Mouse (Mus musculus): ENCODE measurements around the gene Fxyd7.

Gene Fxyd7

DNA sequence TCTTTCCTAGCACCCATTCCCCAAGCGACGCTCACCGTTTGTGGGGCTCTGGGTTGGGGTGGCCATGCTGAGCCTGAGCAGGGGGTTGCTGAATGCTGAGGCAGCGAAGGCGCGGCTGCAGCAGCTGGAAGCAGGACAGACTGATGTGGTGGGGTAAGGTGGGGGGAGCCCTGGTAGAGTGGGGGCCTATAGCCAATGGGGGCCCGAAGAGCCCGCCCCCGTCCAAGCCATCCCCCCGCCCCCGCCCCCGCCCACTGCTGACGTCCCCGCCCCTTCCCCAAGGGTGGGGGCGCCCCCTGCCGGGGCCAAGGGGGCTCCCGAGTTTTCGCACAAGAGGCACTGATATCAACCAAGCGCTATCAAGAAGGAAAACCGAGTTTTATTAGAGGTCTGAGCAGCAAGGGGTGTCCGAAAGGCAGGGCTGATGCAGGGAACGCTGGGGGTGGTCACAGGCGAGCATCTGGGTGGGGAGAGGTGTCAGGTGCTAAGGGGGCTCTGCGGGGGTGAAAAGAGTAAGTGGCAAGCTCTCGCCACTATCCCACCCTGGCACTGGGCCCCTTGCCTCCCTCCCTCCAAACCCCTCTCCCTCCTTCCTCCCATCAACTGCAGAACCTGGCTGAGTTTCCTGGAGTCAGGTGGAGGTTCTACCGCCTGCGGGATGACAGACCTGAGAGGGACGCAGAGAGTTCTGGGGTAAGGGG lies at the start of gene Fxyd7:
TSS of gene Fxyd7 (minus strand) at position 147 of the 701 bp plus-strand sequence.
- no peak for DNase-seq

DNA sequence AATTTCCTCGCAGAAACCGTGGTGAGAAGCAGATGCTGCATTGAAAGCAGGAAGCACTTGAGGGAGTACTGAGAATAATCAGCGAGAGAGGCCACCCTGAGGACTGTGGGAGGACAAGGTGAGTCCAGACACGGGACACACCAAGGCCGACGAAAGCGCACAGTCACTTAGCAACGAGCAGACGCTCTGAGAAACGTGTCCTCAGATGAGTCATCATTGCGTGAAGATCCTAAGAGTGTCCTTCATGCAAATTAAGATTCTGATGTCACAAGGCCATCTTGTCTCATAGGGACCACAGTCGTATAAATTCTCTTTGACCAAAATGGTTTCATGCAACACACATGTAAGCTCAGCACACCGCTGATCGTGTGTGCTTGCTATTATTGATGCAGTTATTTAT lies 49.5 kb upstream of the Fxyd7 start:
- DNase-seq, result no peak

DNA sequence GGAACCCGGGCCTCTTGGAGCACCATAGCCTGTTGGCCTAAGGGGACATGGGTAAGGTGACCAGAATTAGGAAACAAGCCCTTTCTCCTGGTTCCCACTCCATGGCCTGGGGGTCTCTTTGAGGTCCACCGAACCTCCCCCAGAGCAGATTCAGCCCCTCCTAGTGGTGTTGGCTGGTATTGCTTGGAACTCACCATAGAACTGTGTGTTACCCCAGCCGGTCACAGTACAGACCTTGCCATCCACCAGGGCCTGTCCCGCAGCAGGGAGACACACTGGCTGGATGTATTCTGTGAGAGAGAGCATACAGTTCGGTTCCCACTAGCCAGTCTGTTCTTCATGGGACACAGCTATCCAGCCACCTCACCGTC lies 48.3 kb upstream of the Fxyd7 start:
- DNase-seq, result no peak

DNA sequence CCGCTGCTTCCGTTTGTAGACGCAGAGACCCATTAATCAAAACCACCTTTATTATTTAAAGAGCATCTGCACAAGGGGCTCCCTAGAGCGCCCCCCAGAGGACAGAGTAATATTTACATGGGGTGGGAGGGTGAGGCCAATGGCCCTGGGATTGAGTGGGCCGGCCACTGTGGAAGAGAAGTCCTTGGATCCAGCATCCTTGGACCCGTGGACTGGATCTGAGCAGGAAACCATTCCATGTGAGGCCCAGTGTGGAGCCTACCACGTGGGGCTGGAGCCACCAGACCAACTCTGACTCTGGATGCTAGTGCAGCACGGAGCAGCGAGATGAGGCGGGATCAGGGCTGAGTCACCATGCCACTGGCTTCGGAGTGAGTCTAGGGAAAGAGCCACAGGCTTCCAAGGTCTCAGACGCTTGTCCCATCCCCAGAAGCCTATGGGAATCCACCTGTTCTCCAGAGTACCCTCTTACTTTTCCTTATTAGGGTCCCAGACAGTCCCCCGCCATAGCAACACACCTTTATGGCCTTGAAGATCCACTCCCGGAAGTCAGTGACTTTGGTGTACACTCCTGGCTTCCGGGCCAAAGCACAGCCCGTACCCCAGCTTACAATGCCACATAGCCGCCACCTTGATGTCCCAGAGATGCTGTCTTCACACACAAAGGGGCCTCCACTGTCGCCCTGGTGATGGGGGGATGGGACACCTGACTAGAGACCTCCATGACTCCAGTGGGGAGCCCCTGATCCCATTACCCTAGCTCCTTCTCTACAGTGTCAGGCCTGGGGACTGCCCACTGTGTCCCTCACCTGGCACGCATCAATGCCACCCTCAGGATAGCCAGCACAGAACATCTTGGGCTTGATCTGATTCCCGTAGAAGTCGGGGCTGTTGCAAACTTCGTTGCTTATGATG lies 47.7 kb upstream of the Fxyd7 start:
- no peak for DNase-seq

DNA sequence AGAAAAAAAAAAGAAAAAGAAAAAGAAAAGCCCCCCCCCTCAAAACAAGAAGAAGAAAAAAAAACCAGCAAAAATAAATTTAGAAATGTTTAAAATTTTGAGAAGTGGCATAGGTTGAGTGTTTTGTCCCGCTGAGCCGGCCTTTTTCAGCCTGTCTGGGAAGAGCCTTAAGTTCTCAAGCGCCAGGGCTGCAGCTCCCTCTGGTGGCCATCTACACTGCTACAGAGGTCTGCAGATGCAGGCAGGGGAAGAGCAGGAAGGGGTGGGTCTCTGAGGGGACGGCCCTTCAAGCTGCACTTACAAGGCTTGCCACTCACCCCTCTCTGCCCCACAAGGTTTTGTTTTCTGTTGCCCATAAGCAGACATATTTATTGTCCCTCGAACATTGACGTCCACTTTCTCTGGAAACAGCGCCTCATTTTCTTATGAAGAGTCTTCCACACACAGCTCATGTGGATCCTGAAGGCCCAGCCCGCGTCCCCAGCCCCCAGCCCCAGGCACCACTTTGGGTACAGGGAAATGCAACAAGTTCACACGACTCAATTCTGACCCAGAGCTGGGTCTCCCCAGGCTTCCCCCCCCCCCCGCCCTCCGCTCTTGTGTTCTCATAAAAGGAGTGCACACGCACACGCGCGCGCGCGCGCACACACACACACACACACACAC lies 46.4 kb upstream of the Fxyd7 start:
- peak; percentile 94 for DNase-seq

DNA sequence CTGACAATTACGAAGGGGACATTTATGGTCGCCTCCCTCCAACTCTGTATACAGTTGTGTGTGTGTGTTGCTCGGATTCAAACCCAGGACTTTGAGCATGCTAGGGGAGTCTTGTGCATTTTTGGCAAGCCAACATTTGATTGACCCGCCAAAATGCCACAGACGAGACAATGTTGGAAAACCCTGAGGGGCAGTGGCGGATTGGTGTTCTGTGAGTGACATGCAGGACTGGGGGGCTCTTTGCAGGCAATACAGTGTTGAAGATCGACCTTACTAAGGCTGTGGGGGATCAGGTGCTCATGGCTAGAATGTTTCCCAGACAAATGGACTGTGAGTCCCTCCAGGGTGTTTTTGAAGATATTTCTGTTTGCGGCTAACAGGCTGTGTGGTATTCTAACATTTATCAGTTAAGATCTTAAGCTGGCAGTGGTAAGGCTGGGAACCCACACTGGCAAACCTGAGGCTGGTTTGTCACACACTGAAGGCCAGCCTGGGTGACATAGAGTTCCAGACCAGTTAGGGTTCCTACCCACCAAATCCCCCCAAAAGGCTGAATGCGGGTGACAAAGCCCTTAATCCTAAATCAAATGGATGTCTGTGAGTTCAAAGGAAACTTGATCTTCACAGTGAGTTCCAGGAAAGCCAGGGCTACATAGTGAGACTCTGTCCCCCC lies 45.8 kb upstream of the Fxyd7 start:
- no peak for DNase-seq

DNA sequence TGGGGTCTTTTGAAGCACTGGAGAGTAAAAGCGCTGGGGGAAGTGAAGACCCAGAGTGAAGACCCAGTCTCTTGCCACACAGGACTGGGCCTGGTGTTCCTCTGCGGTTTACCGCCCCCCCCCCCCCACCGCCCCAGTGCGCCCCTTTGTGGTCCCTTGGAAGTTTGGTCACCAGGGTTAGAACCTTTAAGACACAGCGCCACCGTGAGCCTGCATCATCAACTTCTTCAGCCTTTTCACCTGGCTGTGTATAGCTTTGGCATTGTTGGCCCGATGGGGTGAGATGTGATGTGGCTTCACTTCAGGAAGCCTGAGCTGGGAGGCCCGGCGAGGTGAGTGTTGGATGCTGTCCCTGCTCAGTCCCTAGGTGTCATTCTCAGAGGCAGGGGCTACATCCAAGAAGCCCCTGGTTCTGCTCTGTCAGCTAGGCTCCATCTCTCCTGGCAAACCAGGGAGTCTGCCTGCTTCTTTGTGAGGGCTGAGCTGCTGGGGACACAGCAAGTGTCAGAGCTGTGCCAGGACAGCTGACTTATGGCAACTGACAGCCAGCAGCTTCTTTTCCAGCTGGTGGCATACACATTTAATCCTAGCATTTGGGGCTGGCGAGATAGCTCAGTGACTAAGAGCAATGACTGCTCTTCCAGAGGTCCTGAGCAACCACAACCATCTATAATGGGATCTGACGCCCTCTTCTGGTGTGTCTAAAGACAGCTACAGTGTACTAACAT lies 43.7 kb upstream of the Fxyd7 start:
- no peak for DNase-seq

DNA sequence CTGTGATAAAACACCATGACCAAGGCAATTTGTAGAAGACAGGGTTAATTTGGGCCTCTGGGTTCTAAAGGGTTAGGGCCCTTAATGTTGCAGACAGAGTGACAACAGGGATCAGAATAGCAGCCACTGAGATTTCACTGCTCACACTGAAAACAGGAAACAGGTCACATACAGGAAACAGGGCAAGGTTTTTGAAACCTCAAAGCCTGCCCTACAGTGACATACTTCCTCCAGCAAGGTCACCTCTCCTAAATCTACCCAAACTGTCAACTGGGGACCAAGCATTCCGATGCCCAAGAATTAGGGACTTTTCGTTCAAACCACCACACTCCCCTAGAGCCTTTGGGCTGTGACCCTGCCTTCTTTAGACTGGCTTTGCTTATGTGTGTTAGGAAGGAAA lies 38.5 kb upstream of the Fxyd7 start:
- DNase-seq, result no peak

DNA sequence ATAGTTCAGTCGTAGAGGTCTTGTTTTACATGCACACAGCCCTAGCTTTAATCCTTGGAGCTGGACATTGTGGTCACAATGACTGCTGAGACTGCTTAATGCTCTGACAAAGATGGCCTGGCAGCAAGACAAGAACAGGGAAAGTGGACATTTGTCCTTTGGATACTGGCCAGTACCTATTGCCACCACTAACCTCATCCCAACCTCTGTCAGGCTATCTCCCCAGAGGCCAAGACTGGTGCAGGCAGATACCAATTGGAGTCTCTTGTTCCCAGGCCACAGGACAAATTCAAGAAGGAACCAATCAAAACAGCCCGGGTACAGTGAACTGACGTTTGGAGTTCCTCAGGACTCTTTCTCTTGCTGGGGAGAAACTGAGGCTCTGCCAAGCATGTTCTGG lies 36.9 kb upstream of the Fxyd7 start:
- DNase-seq, result no peak

DNA sequence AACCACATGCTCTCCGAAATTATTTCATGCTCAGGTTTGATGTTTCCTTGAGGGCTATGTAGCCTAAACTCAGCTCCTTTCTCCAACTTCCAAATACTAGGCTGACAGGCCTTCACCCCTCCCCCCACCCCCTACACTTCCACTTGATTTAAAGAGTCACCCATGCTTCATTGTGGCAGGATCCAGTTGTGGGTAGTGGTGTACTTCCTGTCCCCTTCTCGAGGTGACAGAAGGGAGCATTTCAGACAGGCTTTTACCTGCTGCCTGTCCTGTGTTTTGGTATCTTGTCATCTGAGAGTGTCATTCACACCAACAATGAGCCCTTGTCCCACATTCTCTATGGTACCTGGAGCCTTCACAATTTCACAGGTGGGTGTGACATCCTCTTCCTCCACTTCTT lies 36.0 kb upstream of the Fxyd7 start:
- no peak for DNase-seq

DNA sequence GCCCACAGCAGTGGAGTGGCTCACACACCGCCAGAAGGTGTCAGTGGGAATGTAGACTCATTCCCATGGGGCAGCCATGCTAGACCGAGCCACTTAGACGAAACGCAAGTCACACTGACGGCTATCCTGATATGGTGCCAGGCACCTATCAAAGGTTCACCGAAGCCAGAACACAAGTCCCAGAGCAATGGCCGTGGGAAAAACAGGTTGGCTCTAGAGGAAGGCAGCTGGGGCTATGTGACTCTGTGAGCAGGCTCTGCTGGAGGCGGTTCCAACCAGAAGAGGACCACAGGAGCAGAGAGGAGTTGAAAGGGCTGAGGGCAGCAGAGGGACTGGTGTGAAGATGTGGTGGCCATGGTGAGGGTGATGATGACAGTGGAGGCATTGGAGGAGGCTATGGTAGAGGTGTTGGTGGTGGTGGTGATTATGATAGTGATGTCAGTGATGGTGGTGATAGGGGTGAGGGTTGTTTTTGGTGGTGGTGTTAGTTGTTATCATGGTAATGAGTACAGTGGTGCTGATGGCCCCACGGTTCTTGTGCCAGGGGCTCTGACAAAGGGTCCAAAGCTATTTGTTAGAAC lies 35.0 kb upstream of the Fxyd7 start:
- DNase-seq, result no peak

DNA sequence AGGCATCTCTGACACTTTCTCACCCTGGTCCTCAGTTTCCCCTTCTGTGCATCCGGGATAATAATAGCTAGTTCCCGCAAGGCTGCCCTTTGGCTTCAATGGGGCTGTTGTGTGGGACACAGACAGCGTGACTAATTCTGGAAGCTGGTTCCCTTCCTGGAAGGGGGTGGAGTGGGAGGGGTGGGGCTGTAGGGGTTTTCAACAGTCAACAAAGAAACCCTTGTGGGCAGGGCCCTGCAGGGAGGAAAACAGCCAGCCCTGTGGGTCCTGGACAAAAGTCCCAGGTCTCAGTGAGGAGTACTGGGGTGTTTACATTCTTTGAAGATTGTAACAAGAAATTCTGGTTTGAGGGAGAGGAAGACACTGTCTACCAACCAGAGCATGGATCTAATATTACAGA lies 33.9 kb upstream of the Fxyd7 start:
- peak; percentile 41 for DNase-seq

DNA sequence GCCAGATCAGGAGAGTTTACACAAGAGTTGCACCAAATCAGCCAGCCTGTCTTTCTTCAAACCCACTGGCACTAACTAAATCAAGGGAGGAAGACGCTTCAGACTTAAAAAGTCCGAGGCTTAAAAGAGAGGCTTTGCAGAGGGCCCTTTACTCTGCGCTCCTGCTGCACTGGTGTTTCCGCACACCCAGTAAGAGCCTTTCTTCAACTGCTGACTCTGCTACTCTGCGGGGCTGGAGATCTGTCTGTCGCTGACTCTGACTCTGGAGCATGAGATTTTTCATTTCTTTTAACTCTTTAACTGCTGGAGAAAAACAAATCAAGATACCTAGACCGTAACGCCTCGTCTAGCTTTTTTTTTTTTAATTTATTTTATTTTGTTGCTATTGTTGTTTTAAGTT lies 32.9 kb upstream of the Fxyd7 start:
- DNase-seq, result no peak

DNA sequence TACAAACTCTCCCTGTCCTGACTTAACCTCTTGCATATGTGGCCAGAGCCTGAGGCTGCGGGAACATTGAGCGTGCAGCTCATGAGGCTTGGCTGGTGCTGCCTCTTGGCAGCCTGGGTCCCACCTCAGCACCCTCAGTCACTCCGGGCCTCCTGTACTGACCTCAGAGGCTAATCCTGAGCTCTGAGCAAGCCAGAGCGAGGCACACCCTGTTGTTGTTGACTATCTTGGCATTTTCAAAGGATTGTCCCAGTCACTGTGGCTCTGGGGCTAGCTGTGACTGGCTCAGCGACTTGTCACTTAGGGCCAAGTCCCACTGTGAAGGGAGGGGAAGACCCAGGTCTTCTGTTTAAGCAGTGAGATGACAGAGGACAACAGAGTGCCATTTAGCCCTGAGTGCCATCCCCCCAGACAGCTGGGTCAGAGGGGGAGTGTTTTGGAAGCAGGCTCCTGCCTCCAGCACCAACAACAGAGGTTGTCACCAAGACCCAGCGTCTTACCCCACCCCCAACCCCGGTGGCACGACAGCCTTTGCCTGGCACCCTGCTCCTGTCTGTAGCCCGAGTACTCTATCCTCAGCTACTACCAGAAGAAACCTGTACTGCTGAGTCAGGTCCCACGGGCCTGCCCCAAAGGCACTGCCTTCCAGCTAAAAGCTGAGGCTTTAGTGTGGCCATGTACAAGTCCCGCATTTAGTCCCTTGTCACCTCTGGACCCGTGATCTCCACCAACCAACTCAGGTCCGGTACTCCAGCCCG lies 31.7 kb upstream of the Fxyd7 start:
- no peak for DNase-seq

DNA sequence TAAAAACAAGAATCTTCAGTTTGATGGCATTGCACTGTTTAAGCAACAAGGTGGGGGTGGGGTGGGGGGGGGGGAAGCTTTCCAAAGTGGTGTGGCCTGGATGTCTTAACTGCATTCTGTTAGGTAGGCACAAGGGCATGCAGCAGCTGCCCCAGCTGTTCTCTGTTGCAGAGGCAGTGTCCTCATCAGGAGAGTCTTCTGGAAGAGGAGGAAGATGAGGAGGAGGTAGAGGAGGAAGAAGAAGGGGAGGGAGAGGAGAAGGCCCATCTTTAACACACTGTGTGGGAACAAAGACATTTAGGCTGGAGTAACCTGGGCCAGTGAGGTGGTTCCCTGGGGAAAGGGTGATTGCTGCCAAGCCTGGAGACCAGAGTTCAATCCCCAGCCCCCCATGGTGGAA lies 30.8 kb upstream of the Fxyd7 start:
- DNase-seq, result no peak

DNA sequence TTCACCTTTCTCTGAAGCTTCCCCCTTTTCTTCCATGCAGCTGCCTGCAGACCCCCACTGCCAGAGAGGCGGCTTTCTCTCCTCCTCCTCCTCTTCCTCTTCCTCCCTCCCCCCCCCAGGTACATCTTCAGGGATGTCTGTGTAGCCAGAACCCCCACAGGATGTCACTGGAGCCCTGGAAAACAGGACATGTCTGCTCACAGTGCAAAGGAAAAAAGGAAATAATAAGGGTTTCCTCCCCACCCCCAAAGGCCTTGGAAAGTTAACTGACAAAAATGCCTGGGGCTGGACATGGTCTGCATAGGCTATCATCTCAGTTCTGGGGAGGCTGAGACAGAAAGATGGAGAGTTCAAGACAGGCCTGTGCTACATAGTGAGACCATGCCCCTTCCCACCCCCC lies 29.8 kb upstream of the Fxyd7 start:
- no peak for DNase-seq

DNA sequence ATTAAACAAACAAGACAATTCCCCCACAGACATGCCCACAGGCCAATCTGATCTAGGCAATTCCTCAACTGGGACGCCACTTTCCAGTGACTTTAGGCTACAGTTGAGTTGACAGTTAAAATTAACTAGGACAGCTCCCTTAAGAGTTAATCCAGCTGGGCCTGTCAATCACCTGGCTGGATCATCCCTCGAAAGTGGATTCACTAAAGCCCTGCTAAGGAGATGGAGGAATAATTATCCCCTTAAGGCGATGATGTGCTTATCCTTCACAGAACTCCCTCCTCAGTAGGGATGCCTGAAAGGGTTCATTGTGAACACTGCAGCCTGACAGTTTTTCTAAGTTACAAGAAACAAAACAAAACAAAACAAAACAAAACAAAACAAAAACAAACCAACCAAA lies 29.3 kb upstream of the Fxyd7 start:
- DNase-seq, result no peak

DNA sequence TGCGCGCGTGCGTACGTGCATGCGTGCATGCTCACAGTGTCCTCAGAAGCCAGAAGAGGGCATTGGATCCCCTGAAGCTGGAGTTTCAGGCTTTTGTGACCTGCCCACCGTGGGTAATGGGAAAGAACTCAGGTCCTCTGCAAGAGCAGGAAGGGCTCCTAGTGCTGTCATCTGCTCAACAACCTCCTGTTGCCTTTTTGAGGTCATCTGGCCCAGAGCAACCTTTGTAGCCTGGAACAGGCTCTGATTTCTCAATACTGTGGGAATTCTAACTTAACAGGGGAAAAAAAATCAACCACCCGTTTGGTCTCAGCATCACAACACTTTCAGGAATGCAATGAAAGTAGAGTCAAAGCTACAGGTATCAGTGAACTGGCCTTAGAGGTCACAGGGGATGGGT lies 28.4 kb upstream of the Fxyd7 start:
- no peak for DNase-seq

DNA sequence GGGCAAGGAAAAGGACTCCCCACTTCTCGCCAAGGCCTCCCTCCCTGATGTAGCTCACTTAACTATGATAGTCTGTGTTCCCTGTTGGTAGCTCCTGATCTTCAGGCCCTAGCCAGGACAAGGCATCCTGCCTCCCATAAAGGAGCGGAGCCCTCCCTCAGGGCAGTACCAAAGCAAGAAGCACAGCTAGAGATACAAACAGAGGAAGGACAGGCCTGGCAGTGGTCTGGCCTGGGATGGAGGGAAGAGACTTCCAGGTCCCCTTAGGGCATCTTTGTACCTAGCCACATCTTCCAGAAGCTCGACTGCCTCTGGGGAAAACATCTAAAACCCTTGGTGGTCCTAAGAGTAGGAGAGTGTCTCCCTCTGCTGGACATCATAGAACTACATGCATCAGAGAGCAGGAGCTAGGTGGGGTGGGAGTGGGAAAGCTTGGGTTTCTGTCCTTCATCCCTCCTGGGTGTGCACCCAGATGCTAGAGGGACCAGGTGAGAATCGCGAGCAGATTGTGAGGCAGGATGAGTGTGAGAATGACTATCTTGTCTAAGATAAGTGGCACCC lies 26.7 kb upstream of the Fxyd7 start:
- peak; percentile 75 for DNase-seq

DNA sequence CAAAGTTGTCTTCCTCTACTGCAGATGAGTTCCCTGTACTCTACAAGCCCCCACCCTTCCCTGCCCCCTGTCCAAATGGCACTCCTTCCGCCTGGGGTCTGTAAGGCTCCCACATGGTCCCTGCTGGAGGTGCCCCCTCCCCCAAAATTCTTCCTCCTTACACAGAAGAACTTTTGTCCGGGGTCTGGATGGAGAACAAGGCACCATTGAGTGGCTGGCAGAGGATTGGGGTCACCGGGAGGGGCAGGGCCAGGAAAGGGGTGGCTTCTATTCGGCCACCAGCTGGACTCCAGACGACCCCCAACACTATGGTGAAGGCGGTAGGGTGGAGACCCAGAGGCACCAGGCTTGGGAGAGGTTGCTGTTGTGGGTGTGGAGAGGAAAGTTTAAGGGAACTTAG lies 26.2 kb upstream of the Fxyd7 start:
- no peak for DNase-seq

DNA sequence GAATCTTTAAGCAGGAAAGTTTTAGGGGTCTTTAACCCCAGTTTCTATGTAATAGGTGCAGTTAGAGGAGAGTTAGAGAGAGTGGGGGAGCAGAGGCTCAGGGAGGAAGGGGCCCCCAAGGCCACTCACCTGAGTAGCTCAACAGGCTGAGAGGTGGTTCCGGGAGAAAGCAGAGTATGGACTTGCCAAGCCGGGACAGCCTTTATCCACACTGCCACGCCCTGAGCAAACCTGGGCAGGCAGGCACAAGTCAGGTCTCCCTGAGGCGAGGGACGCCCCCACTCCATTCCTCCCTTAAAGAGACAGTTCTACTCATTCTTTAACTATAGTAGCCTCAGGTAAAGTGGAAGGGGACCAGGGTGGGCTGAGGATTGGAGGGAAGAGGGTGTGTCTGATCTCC lies 25.2 kb upstream of the Fxyd7 start, which contains the start of gene Fxyd3:
TSS of gene Fxyd3 (minus strand) at position 213 of the 400 bp plus-strand sequence.
- DNase-seq, result no peak
